Mouse (Mus musculus) liver, embryonic 15.5 days (tissue): ENCODE measurements around the gene Retnla. TPM values are rescaled to one million over a fixed set of nuclear protein-coding genes. Genes with fewer than 3 reads are reported as not detected.

Experiments
- polyA plus RNA-seq: library from polyadenylated mRNA; unstranded; fragments of >200 nt; fragmentation: Nextera tagmentation; extraction: Ambion mirVana; gene quantifications from 2 replicates; pipeline ENCODE4 v1.2.1, GENCODE M21; 2015

Retnla gene
- polyA plus RNA-seq, 1 experiment from 2014 or later: not detected

Other genes with a start within 250 kb of the Retnla start
- not detected in 2 replicates for gene Trat1, start 70.5 kb upstream of the Retnla start, polyA plus RNA-seq
- gene Retnlb, start 25.7 kb upstream of the Retnla start, polyA plus RNA-seq: not detected in 2 replicates
- 12.3 and 17.4 TPM in 2 replicates for gene Retnlg, start 30.1 kb downstream of the Retnla start, polyA plus RNA-seq
- gene Dzip3, start 151.6 kb downstream of the Retnla start, polyA plus RNA-seq: 4.4 and 4.9 TPM in 2 replicates
- 16.4 and 17.5 TPM in 2 replicates for gene Cip2a, start 151.6 kb downstream of the Retnla start, polyA plus RNA-seq
- not detected in 2 replicates for gene Myh15, start 214.9 kb downstream of the Retnla start, polyA plus RNA-seq